In the genomic region with DNA sequence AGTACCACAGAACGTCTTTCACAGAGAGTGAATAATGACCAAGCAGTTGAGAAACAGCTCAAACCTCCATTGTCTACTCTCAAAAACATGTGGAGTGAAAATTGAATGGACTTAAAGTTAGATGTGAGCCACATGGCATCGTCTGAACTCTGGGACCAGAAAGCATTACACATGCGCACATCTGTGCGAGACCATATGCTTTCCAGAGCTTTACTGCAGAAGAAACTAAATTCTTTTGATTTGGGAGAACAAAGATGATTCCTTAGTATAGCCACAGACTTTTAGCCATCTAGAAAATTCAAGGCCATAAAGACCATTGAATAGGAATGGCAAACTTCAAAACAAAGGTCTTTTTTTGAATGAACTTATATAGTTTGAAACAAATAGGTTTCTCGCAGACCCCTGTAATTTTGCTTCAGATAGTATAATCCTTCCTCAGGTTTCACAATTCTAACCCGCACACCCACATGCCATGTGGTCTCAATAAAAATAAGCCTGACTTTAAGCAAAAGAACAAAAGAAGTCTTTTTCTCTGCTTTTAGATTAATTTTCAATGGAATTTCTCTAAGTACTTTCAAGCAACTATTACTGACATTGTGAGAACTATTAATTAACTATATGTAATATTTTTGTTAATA, we compare ENCODE assay signal across 19 mouse cellular contexts.
DNase-seq lines count a peak whose midpoint lies in the region; ATAC-seq lines count a peak whose summit lies in the region.
"Had no signal": no experiment of that assay in that cellular context is flagged by ENCODE, and none has a peak within 500 bp of the region (broad histone marks: within the 10 kb centered on the region; RNA-seq: fewer than 3 reads in every experiment).

No protein-coding gene starts in this region.

- no peak overlapping the region for H3K4me2 ChIP-seq in limb, embryonic 15.5 days
- no peak overlapping the region for H3K4me2 ChIP-seq in forebrain, embryonic 11.5 days (ENCODE audit: low read depth, low read length, severe bottlenecking)
- H3K4me2 ChIP-seq: hindbrain, embryonic 13.5 days had no signal

- no peak for ATAC-seq in limb, embryonic 15.5 days (ENCODE audit: insufficient number of reproducible peaks, low FRiP score, low TSS enrichment, low read depth)
- ATAC-seq in forebrain, embryonic 11.5 days (replicated peaks; ENCODE audit: low FRiP score), result no peak; the same call in 1 of the 2 replicates
- ATAC-seq: midbrain, embryonic 16.5 days had no signal

- no peaks in the 10 kb centered on the region for H3K36me3 ChIP-seq in embryonic facial prominence, embryonic 10.5 days (replicated peaks)
- no peaks in the 10 kb centered on the region for H3K36me3 ChIP-seq in limb, embryonic 15.5 days
- no peaks in the 10 kb centered on the region for H3K36me3 ChIP-seq in forebrain, embryonic 11.5 days (ENCODE audit: control insufficient read depth, insufficient read depth, low read length)
- H3K36me3 ChIP-seq: hindbrain, embryonic 13.5 days had no signal

- H3K4me3 ChIP-seq in embryonic facial prominence, embryonic 10.5 days, result no peak overlapping the region
- H3K4me3 ChIP-seq in limb, embryonic 15.5 days, result no peak overlapping the region
- H3K4me3 ChIP-seq in forebrain, embryonic 11.5 days (ENCODE audit: low read depth, low read length), result no peak overlapping the region
- H3K4me3 ChIP-seq: hindbrain, embryonic 13.5 days; left cerebral cortex, adult 2 months had no signal

- DNase-seq in embryo, embryonic 11 days, result peak; percentile 69
- DNase-seq in embryonic facial prominence, embryonic 10.5 days (ENCODE audit: low spot score), result peak; percentile 55
- DNase-seq in forelimb bud, embryonic 11.5 days (ENCODE audit: low read depth, low spot score), result peak; percentile 82
- no peak for DNase-seq in heart, adult 9 months (ENCODE audit: low spot score in 2 of 2)
- DNase-seq in urinary bladder, postnatal 14 days (ENCODE audit: low spot score), result no peak
- no peak for DNase-seq in forebrain, embryonic 11.5 days (ENCODE audit: low spot score)
- DNase-seq: adrenal gland, adult 8-10 months; cerebellum, adult 8-10 months; gastrocnemius, postnatal 14 days; kidney, adult 9 months; kidney, postnatal 36 days; left cerebral cortex, postnatal 4 days; lung, postnatal 10 days; right cerebral cortex, postnatal 4 days; thymus, adult 2 months had no signal

- H3K27ac ChIP-seq in embryonic facial prominence, embryonic 10.5 days (replicated peaks), result peak overlapping the region; percentile 71
- peak overlapping the region; percentile 61; the same call in 1 of the 2 replicates for H3K27ac ChIP-seq in limb, embryonic 15.5 days
- H3K27ac ChIP-seq in forebrain, embryonic 11.5 days (ENCODE audit: low read depth, low read length), result no peak overlapping the region
- H3K27ac ChIP-seq: hindbrain, embryonic 13.5 days; left cerebral cortex, adult 2 months had no signal

- no peaks in the 10 kb centered on the region for H3K9me3 ChIP-seq in embryonic facial prominence, embryonic 10.5 days
- H3K9me3 ChIP-seq in limb, embryonic 15.5 days, result no peaks in the 10 kb centered on the region
- H3K9me3 ChIP-seq in forebrain, embryonic 11.5 days (ENCODE audit: control insufficient read depth, low read length), result no peaks in the 10 kb centered on the region
- H3K9me3 ChIP-seq: hindbrain, embryonic 13.5 days had no signal

- H3K27me3 ChIP-seq in embryonic facial prominence, embryonic 10.5 days (replicated peaks; ENCODE audit: low read depth, poor library complexity, severe bottlenecking), result no peaks in the 10 kb centered on the region
- H3K27me3 ChIP-seq in limb, embryonic 15.5 days, result no peaks in the 10 kb centered on the region
- no peaks in the 10 kb centered on the region for H3K27me3 ChIP-seq in forebrain, embryonic 11.5 days (ENCODE audit: control insufficient read depth, insufficient read depth, low read length)
- H3K27me3 ChIP-seq: hindbrain, embryonic 13.5 days had no signal

- 0 out of 2 replicates have a peak, but pooled peaks cover 4% of the 10 kb centered on the region for H3K4me1 ChIP-seq in embryonic facial prominence, embryonic 10.5 days
- 0 out of 2 replicates have a peak, but pooled peaks cover 2% of the 10 kb centered on the region for H3K4me1 ChIP-seq in limb, embryonic 15.5 days
- no peaks in the 10 kb centered on the region for H3K4me1 ChIP-seq in forebrain, embryonic 11.5 days (replicated peaks; ENCODE audit: control insufficient read depth, insufficient read depth, low read length)
- H3K4me1 ChIP-seq: hindbrain, embryonic 13.5 days had no signal

- 40% methylated on average over 6 of the region's 6 CpGs for WGBS in embryonic facial prominence, embryonic 10.5 days
- WGBS in limb, embryonic 15.5 days, result 27% methylated on average over 6 of the region's 6 CpGs
- WGBS in forebrain, embryonic 11.5 days, result 48% methylated on average over 6 of the region's 6 CpGs

- no peak overlapping the region for H3K9ac ChIP-seq in limb, embryonic 15.5 days
- no peak overlapping the region for H3K9ac ChIP-seq in forebrain, embryonic 11.5 days (ENCODE audit: low read length)
- H3K9ac ChIP-seq: hindbrain, embryonic 13.5 days had no signal

Comparison
In these comparisons a context has a peak if more than half of its experiments do, and no peak if none do; other contexts are left out.
1. DNase-seq: peak in embryo, embryonic 11 days (single experiment), embryonic facial prominence, embryonic 10.5 days (single experiment) and forelimb bud, embryonic 11.5 days (single experiment); none in heart, adult 9 months (0 of 2), urinary bladder, postnatal 14 days (single experiment) and forebrain, embryonic 11.5 days (single experiment).